Mouse (Mus musculus) neutrophil, adult 59 days (primary cell): ENCODE data around the gene Anxa6. TPM values are rescaled to one million over a fixed set of nuclear protein-coding genes. Genes with fewer than 3 reads are reported as not detected.

Experiments used
- total RNA-seq, 2 experiments: library from RNA; stranded (reverse); gene quantifications; 1 replicate in 1 of 2; 2 replicates in 1 of 2; pipeline ENCODE4 v1.2.4; 2023

Gene Anxa6
- 100 to 1,000 TPM; 104 to 111 TPM for total RNA-seq

DNA sequence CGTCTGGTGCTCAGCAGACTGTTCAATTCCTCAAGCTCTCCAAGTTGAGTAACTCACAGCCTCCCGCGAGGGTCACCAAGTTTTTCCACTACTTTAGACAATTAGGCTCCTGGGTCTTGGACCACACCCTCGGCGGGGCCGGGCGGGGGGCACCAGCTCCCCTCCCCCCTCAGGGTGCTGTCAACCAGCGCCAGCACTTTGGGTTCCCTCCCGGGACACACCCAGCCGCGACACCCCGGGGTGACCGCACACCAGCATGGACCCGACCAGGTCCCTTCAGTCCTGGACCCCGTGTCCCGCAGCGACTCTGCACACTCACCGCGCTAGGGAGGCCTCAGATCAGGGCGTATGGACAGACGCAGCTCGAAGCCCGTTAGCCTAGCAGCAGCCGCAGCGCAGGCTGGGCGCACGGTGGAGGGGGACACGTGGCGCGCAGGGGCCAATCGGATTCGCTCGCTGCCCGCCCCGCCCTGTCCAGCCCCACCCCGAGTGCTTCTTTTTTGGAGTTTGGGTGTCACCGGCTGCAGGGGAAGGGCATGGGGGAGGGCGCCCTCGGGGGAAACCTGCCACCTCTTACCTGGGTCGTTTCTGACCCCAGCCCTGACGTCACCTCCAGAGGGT is at the start of gene Anxa6:
Gene Anxa6 (minus strand): TSS at position 406 of the 621 bp plus-strand sequence.

DNA sequence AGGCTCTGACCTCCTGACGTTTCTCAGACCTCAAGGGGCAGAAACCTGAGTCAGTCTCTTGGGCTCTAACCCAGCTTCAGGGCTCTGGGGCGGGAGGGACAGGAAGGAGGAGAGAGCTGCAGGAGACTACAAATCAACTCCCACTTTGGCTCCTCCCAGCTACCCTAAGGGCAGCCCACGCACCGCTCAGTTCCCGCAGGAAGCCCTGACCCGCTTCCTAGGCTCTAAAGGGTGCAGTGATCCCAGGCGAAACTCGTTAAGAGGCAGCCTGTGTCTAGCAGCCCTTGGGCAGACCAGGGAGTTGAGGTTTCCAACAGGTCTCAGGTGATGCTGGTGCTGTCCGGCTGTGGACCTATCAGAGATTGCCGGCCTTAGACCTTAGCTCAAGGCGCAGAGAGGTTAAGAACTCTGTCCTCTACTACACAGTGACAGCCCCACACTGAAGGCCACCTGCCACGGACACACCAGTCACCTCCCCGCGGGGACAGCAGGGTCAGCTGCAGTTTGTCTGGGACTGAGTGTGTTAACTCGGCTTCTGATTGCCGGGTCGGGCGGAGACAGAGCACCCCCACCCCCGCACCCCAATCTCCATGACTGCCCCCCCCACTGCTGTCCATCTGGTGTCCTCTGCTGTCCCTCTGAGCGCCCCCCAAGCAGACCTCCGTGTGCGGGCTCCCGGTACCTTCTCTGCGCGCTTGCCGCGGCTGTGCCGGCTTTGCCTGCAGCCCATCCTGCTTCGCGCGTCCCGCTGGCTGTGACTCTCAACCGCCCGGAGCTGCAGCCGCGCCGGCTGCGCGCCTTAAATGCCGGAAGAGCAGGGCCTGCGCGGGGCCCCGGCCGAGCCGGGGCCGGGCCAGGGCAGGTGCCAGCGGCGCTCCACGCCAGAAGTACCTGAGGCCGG is 44.3 kb upstream of the Anxa6 start, which contains the start of gene Ccdc69:
Gene Ccdc69 (minus strand): TSS at position 801 of the 901 bp plus-strand sequence.

DNA sequence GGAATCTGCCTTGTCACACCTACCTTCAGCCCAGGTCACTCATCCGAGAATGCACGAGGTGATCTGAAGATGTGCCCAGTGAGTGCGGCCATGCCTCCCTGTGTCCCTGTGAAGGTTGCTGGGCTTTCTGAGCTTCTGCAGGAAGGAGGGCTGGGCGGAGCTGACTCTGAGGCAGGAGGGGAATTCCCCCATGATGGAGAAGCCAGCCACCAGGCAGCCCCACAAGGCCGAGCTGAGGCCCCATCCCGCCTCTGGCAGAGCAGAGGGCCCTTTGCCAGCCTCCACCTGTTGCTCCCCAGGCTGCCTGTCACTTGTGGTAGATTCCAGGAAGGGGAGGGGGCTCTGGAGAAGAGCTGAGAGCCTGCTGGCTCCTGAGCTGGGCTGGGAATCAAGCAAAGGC is 70.4 kb downstream of the Anxa6 start, which contains the start of gene Tnip1:
Gene Tnip1 (minus strand): TSS at position 108 of the 400 bp plus-strand sequence.

Other genes starting within 250 kb of the Anxa6 start
- 10 to 100 TPM; 52.5 to 65.1 TPM for gene Cdc42se2, start 245.8 kb downstream of the Anxa6 start, total RNA-seq
- 1 to 10 TPM; 1.9 to 8.5 TPM for gene Lyrm7, start 172.5 kb downstream of the Anxa6 start, total RNA-seq
- gene Hint1, start 167.1 kb downstream of the Anxa6 start, total RNA-seq, result 100 to 1,000 TPM; 102 to 131 TPM
- gene Gpx3, start 131.0 kb downstream of the Anxa6 start, total RNA-seq, result 1 to 10 TPM; 9.2 to 9.6 TPM
- 10 to 100 TPM; 70.8 to 72.4 TPM for gene Tnip1, start 70.5 kb downstream of the Anxa6 start, total RNA-seq
- 1 to 10 TPM; 6.8 to 9.9 TPM for gene Ccdc69, start 44.7 kb upstream of the Anxa6 start, total RNA-seq
- gene Gm2a, start 64.7 kb upstream of the Anxa6 start, total RNA-seq, result 100 to 1,000 TPM in 1 of 2 experiments, 10 to 100 TPM in 1; 99.4 to 129 TPM
- under 1 TPM in 1 of 2 experiments, not detected in 1; 0.33 TPM for gene Slc36a3, start 118.3 kb upstream of the Anxa6 start, total RNA-seq
- 1 to 10 TPM; 2.3 to 4.0 TPM for gene Slc36a2, start 151.6 kb upstream of the Anxa6 start, total RNA-seq
- gene Slc36a1, start 170.9 kb upstream of the Anxa6 start, total RNA-seq, result 10 to 100 TPM; 32.1 to 35.4 TPM